Mouse (Mus musculus): ENCODE results near the gene Olfr1504.

GRCm38 (mm10) chr19:13913230-13913629 lies 15.5 kb upstream of the Olfr1504 start, which contains the start of gene Olfr1505:
- no peak for TF ChIP-seq CTCF (IDR thresholded peaks at IDR 0.05; ENCODE audit: extremely low read depth, insufficient read depth, low read length)
- TF ChIP-seq POLR2A (IDR thresholded peaks at IDR 0.05; ENCODE audit: extremely low read depth, insufficient read depth, low read length), result no peak

Data from cortical plate, adult 2 months (tissue).